Mouse (Mus musculus): ENCODE data around the gene Elovl3.
"Not testable (repeated sequence)": the region's sequence is repeated elsewhere in the genome, so short reads cannot be mapped to it uniquely, and the experiment has no call there.

The Elovl3 gene

GRCm38 (mm10) chr19:46135789-46136638 lies 4.3 kb downstream of the Elovl3 start:
- DNase-seq: peak; percentile 72 to 73

GRCm38 (mm10) chr19:46136639-46137580 lies 5.2 kb downstream of the Elovl3 start:
- DNase-seq: peak; percentile 74

- peak in 1 of 2 experiments; percentile 51 for DNase-seq
These were observed 8.6 kb downstream of the Elovl3 start for GRCm38 (mm10) chr19:46140324-46140723.

GRCm38 (mm10) chr19:46141091-46141490 lies 9.4 kb downstream of the Elovl3 start:
- peak in 1 of 2 experiments; percentile 16 for DNase-seq

GRCm38 (mm10) chr19:46147511-46148371 lies 16.0 kb downstream of the Elovl3 start, which contains the start of gene Pitx3:
TSS of gene Pitx3 (minus strand) at chr19:46148326.
- peak; percentile 45 to 56 for DNase-seq

- peak; percentile 65 to 70 for DNase-seq
These were observed 16.7 kb downstream of the Elovl3 start for GRCm38 (mm10) chr19:46148372-46148760.

GRCm38 (mm10) chr19:46149091-46149490 lies 17.4 kb downstream of the Elovl3 start:
- DNase-seq: no peak

- DNase-seq: peak; percentile 94
These were observed 20.6 kb downstream of the Elovl3 start, which contains the start of gene Gbf1 for GRCm38 (mm10) chr19:46152127-46152803. TSS of gene Gbf1 (plus strand) at chr19:46152509.

GRCm38 (mm10) chr19:46165950-46166349 lies 34.3 kb downstream of the Elovl3 start:
- DNase-seq: no peak

- not testable (repeated sequence) for DNase-seq
These were observed 35.5 kb downstream of the Elovl3 start for GRCm38 (mm10) chr19:46167169-46167568.

- no peak for DNase-seq
These were observed 37.7 kb downstream of the Elovl3 start for GRCm38 (mm10) chr19:46169396-46169795.

- no peak for DNase-seq
These were observed 38.2 kb downstream of the Elovl3 start for GRCm38 (mm10) chr19:46169913-46170312.

- no peak for DNase-seq
These were observed 40.8 kb downstream of the Elovl3 start for GRCm38 (mm10) chr19:46172541-46172940.

- DNase-seq: no peak
These were observed 43.5 kb downstream of the Elovl3 start for GRCm38 (mm10) chr19:46175173-46175572.

GRCm38 (mm10) chr19:46177046-46177445 lies 45.3 kb downstream of the Elovl3 start:
- no peak for DNase-seq

- no peak for DNase-seq
These were observed 48.6 kb downstream of the Elovl3 start for GRCm38 (mm10) chr19:46180274-46180673.

- DNase-seq: no peak
These were observed 50.5 kb downstream of the Elovl3 start for GRCm38 (mm10) chr19:46182241-46182640.
